Mouse (Mus musculus) hindbrain, embryonic 10.5 days (tissue): ENCODE measurements around the gene Bcl11a. TPM values are rescaled to one million over a fixed set of nuclear protein-coding genes. Genes with fewer than 3 reads are reported as not detected.
A peak's percentile ranks its signal among the peaks of the same experiment; 100 is the strongest.

Experiments
- DNase-seq: peaks from one replicate; pipeline ENCODE4 v3.0.0-alpha.2; 2017; ENCODE audit warnings: low spot score
- H3K27ac ChIP-seq: fragments of 300-500 bp; sonication (generic); 2 replicates; pipeline ENCODE4 v1.5.1; 2016; ENCODE audit warnings: mild to moderate bottlenecking, moderate library complexity
- H3K27me3 ChIP-seq: fragments of 300-500 bp; sonication (generic); 2 replicates; pipeline ENCODE4 v1.6.1; 2016; ENCODE audit warnings: mild to moderate bottlenecking; ENCODE audit not compliant: poor library complexity, insufficient read depth, severe bottlenecking
- H3K36me3 ChIP-seq: fragments of 300-500 bp; sonication (generic); 2 replicates; pipeline ENCODE4 v1.6.1; 2016; ENCODE audit warnings: mild to moderate bottlenecking, moderate library complexity
- H3K4me1 ChIP-seq: fragments of 300-500 bp; sonication (generic); replicated peaks from 2 replicates; pipeline ENCODE4 v1.6.1; 2016; ENCODE audit warnings: mild to moderate bottlenecking
- H3K4me3 ChIP-seq: fragments of 300-500 bp; sonication (generic); 2 replicates; pipeline ENCODE4 v1.5.1; 2016; ENCODE audit warnings: mild to moderate bottlenecking, moderate library complexity
- H3K9me3 ChIP-seq: fragments of 300-500 bp; sonication (generic); 2 replicates; pipeline ENCODE4 v1.6.1; 2016; ENCODE audit warnings: mild to moderate bottlenecking, moderate library complexity
- WGBS: fragments of 180-500 bp; shearing (Covaris S2); methylation state at CpG from one replicate; pipeline ENCODE4 v1.1.7; 2016; 5-methylcytosine and 5-hydroxymethylcytosine counted together
- polyA plus RNA-seq: library from polyadenylated mRNA; unstranded; fragments of >200 nt; fragmentation: Nextera tagmentation; extraction: Ambion mirVana; gene quantifications from 2 replicates; pipeline ENCODE4 v1.2.1, GENCODE M21; 2016

Bcl11a gene
- polyA plus RNA-seq, 1 experiment from 2014 or later, result 54.9 TPM

DNA sequence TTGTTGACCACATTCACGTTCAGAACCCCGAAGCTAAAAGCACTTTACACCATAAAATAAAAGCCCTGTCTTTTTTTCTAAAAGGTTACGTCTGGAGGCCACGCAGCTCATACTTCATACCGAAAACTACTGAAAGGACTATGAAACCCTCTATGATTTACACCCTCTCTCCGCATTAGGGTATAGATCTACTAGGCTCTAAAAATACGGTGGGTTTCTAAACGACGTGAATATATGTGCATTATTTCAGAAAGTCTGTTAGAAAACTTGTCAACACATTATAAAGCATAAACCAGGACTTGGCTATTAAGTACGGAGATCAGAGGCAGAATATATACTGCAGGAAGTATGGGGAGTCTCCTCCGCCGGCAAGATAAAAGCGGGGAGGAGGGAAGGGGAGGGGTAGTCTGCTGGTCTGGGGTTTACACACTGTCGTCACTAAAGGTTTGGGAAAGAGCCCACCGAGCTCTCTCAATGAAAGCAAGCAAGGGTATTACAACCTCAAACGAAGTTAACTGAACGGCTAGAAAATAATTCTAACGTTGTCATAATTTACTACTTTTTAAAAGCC lies 3.8 kb upstream of the Bcl11a start:
- H3K4me1 ChIP-seq, result peaks cover 39% of the 10 kb centered on the region
- H3K4me3 ChIP-seq, result peak overlapping the region; percentile 79
- WGBS, result under 1% methylated on average over 18 of the region's 18 CpGs
- H3K36me3 ChIP-seq, result no peaks in the 10 kb centered on the region
- peaks cover 55% of the 10 kb centered on the region for H3K27me3 ChIP-seq
- no peaks in the 10 kb centered on the region for H3K9me3 ChIP-seq
- H3K27ac ChIP-seq, result no peak overlapping the region
- DNase-seq, result peak; percentile 32

DNA sequence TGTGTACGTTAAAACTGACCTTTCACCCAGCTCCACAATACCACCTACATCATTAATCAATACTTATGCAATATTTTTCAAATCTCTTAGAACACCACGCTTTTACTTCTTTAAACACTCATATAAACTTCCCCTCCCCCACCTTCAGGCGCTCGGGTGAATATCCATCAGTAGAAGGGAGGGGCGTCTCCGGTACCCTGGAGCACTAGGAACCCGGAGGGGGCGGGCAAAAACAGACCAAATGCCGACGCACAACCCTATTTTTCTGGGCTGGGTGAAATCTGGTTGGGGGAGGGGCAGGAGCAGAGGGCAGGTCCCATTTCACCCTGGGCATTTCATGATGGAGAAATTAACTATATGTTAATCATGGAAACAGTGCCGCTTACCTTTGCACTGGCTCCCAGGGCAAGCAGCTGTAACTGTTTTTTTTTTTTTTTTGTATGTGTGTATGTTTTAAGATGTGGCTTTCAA lies 3.2 kb upstream of the Bcl11a start, which contains the start of gene A830031A19Rik:
Gene A830031A19Rik (minus strand): TSS at position 421 of the 471 bp plus-strand sequence.
- Histone ChIP-seq H3K27me3 (peaks cover 55% of the 10 kb centered on the region), H3K36me3 (no peaks in the 10 kb centered on the region), H3K4me1 (peaks cover 41% of the 10 kb centered on the region), H3K9me3 (no peaks in the 10 kb centered on the region), H3K27ac (peak within 1 kb of the TSS; percentile 95), H3K4me3 (peak within 1 kb of the TSS; percentile 79)
- WGBS, result under 1% methylated on average over 11 of the region's 11 CpGs
- peak; percentile 45 for DNase-seq

DNA sequence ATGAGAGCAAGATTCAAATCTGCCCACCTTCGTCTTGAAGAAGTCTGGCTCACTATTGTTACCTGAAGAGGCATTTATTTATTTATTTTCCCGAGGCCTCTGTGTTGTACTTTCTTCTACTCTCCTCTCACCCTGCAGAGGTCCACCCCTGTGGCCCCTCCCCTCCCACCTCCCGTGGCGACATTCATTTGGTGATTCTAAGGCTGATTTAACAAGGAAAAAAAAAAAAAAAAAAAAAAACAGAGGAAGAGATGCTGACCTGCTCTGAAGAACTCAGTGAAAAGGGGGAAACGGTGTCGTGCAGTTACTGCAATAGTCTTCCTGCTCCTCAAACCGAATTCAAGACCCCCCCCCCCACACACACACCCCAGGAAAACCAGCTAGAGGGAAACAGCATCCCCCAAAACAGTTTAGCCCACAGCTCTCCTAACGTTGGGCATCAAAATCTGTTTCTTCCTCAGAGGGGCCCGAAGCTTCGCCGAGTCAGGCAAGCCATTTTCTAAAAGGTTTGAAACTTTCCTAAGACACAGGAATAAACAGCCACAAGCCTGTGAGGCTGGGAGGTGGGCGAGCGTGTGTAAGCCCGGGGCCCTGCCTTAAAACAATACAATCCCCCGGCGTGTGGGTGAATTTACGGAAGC lies 2.2 kb upstream of the Bcl11a start:
- Histone ChIP-seq H3K4me1 (peaks cover 51% of the 10 kb centered on the region), H3K9me3 (no peaks in the 10 kb centered on the region)
- DNase-seq, result no peak

DNA sequence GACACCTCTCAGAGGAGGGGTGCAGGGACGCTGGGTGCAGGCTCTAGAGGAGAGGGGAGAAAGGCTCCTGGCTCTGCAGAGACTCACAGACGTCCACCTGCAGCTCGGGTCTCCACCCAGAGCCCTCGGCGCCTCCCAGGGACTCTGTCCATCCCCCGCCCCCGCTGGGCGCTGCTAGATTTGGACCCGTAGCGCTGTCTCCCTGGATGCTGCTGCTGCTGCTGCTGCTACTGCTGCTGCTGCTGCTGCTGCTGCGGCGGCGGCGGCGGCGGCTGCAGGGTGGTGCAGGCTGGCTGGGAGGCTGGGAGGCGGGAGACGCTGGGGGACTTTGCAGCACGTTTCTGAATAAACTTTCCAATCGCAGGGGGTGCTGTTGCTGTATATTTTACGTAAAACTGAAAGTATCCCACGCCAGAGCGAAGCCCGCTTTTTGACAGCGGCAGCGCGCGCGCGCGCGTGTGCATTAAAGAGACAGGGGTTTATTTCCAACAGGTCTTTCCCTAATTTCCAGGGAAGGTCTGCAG lies 1.7 kb upstream of the Bcl11a start:
- peak; percentile 79 for DNase-seq
- peaks cover 51% of the 10 kb centered on the region for H3K27me3 ChIP-seq
- peaks cover 56% of the 10 kb centered on the region for H3K4me1 ChIP-seq
- no peaks in the 10 kb centered on the region for H3K9me3 ChIP-seq
- peak overlapping the region; percentile 95 for H3K27ac ChIP-seq
- under 1% methylated on average over 32 of the region's 32 CpGs for WGBS
- no peaks in the 10 kb centered on the region for H3K36me3 ChIP-seq
- peak overlapping the region; percentile 79 for H3K4me3 ChIP-seq

More for the DNA sequence above, 2.2 kb upstream of the Bcl11a start:
- H3K4me3 ChIP-seq, result peak overlapping the region; percentile 79
- H3K36me3 ChIP-seq, result no peaks in the 10 kb centered on the region
- H3K27ac ChIP-seq, result peak overlapping the region; percentile 95
- WGBS, result under 1% methylated on average over 17 of the region's 17 CpGs
- H3K27me3 ChIP-seq, result peaks cover 54% of the 10 kb centered on the region

DNA sequence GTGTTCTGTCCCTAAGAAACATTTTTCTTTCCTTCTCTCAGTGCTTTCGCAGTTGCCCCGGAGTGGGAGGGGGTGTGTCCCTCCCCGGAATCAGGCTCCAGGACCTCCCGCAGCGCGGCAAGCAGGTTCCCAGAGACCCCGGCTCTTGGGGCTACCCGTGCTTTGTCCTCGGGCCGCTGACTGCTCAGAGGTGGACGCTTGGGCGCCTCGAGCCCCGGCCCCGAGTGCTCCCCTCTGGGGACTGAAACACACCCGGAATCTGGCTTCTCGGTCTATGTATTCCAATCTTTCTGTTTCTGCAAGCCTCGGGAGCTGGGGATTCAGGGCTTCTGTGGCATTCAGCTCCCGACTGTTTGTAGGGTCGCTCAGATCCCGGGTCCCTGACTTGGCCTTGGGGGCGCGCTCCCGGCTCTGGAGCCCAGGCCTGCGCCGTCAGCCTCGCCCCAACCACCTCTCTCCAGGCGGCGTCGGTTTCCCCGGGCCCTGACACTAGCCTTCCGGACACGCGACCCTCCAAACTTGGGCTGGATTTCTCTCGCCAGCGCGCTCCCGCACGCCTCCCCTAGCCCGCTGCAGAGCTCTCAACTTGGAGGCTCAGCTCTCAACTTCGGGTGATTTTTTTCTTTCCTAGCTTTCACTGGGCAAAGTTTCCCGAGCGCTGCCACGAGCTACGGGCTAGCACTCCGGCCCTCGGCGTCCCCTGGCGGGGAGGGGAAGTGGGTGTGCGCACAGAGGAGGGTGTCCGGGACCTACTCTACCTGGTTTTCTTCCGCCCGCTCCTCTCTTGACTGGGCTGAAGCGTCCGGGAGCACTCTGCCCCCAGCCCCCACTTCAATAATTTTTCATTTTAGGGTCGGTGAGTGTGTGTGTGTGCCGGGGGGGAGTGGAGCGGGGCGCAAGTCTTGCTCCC lies 780 bp upstream of the Bcl11a start:
- peak; percentile 79 for DNase-seq
- Histone ChIP-seq H3K9me3 (no peaks in the 10 kb centered on the region), H3K36me3 (no peaks in the 10 kb centered on the region), H3K27ac (peak overlapping the region; percentile 95), H3K4me1 (peaks cover 64% of the 10 kb centered on the region), H3K4me3 (peak overlapping the region; percentile 79), H3K27me3 (peaks cover 46% of the 10 kb centered on the region)
- under 1% methylated on average over 58 of the region's 59 CpGs for WGBS

DNA sequence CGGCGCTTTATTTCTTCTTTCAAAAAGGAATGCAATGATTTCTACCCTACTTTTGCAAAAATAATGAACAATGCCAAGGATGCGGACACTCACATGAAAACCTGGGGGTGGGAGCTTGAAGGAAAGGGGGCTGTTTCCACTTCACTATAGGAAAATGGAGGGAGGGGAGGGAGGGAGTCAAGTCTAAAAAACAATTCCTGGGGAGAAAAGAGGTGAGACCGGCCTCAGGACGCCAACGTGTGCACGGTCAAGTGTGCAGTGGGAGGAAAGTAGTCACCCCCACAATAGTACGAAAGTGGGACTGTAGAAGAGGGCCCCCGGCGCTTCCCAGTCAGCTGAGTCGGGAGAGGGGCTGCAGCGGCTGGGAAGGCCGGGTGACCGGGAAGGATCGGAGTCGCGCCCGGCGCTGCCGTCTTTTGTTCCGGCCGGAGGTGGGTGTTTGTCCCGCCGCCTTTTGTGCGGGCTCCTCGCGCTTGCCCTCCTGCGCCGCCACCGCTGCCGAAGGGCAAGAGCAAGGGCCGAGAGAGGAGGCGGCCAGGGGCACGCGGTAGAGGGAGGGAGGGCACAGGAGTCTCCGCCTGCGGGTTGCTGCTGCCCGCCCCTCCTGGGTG lies 955 bp downstream of the Bcl11a start:
- WGBS, result under 1% methylated on average over 38 of the region's 38 CpGs
- peaks cover 46% of the 10 kb centered on the region; the same call in 1 of the 2 replicates for H3K27me3 ChIP-seq
- peak overlapping the region; percentile 79 for H3K4me3 ChIP-seq
- H3K9me3 ChIP-seq, result no peaks in the 10 kb centered on the region
- H3K4me1 ChIP-seq, result peaks cover 71% of the 10 kb centered on the region
- H3K27ac ChIP-seq, result peak overlapping the region; percentile 95
- peak; percentile 74 for DNase-seq
- no peaks in the 10 kb centered on the region for H3K36me3 ChIP-seq

DNA sequence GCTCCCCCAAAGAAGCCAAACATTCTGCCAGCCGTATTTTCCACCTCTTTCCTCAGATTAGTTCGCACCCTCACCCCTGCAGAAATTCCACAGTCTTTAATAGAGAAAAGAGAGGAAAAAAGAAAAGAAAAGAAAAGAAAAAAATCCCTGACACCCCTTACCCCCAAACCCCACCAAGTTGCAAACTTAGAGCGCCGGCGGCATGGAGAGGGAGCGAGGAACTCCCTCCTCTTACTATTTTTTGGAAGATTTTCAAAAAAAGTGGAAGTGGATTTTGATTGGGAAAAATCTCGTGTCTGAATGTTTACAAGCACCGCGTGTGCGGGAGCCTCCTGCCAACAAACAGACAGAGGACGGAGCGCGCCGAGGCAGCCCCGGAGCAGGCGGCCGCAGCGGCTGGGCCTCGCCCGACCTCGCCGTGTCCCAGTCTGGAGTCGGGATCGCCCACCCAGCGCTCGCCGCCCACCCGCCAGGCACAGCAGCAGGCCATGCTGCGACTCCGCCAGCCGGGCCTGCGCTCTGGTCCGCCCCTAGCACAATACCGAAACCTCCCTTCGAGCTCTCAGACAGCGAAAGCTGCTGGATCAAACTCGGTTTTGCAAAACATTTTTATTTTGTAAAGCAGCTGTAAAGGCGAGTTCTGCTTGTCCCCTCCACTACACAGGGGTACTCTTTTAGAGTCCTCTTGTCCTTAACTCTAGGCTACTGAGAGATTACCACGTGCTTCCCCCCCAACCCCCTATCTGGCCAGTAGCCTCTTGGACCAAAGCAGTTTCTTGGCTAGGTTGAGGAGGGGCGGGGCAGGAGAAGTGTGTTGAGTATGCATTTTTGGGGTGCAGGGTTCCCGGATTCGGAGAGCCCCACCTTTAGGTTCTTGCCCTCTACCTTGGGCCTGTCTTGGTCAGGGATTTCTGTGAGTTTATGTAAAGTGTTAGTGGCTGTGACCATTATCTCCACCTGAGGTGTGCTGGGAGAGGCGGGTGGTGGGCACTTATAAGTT lies 1.8 kb downstream of the Bcl11a start:
- no peaks in the 10 kb centered on the region for H3K36me3 ChIP-seq
- H3K4me1 ChIP-seq, result peaks cover 62% of the 10 kb centered on the region
- H3K9me3 ChIP-seq, result no peaks in the 10 kb centered on the region
- H3K27ac ChIP-seq, result peak overlapping the region; percentile 95
- WGBS, result under 1% methylated on average over 43 of the region's 43 CpGs
- H3K4me3 ChIP-seq, result peak overlapping the region; percentile 79
- peaks cover 37% of the 10 kb centered on the region; the same call in 1 of the 2 replicates for H3K27me3 ChIP-seq
- peak; percentile 78 for DNase-seq

DNA sequence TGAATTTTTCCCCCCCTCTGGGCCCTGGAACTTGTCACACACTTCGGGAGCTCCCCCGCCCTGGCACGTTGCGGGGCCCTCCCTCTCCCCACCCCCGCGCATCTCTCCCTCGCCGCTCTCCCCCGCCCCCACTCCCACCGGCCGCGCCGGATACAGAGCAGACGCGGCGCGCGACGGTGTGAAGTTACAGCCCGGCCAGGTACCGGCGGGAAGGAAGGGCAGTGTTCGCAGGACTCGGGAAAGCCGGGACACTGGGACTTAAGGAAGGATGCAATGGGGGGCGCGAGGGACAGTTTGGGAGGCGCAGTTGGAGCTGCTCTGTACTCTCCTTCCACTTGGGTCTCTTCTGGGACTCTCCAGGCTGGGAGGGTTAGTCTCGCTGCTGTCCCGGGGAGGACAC lies 2.7 kb downstream of the Bcl11a start:
- WGBS, result under 1% methylated on average over 30 of the region's 30 CpGs
- H3K36me3 ChIP-seq, result peaks cover 4% of the 10 kb centered on the region
- peaks cover 54% of the 10 kb centered on the region for H3K4me1 ChIP-seq
- H3K27ac ChIP-seq, result peak overlapping the region; percentile 95
- H3K9me3 ChIP-seq, result no peaks in the 10 kb centered on the region
- H3K4me3 ChIP-seq, result peak overlapping the region; percentile 79
- peaks cover 34% of the 10 kb centered on the region; the same call in 1 of the 2 replicates for H3K27me3 ChIP-seq
- no peak for DNase-seq

DNA sequence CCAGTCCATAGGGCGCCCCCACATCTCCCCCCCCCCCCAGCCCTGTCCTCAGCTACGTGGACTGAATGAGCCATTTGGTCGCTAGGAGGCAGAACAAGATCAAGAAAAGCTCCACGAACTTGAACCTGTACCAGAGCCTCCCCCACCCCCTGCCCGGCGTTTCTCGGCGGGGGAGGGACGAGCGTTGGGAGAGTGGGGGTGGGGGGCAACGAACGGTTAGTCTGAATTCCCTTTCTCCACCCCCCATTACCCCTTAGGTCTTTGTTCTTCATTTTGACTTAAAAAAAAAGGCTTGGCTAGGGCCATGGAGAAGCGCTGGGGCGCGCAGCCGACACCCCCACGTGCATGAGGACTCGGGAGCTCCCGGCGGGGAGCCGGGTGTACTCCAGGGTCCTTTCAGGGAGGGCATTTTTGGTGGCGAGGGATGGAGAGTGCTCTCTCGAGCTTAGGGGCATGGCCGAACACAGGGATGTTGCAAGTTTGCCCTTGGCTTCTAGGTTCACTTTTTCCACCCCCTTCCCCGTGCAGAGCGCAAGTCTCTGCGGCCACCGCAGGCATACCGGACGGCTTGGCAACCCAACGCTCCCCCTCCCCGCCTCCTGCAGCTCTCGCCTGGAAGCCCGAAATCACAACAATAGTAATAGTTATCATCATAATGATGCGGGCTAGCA lies 3.3 kb downstream of the Bcl11a start:
- peak overlapping the region; percentile 79 for H3K4me3 ChIP-seq
- H3K27ac ChIP-seq, result peak overlapping the region; percentile 95
- peak; percentile 83 for DNase-seq
- WGBS, result under 1% methylated on average over 35 of the region's 35 CpGs
- H3K36me3 ChIP-seq, result peaks cover 10% of the 10 kb centered on the region
- peaks cover 47% of the 10 kb centered on the region for H3K4me1 ChIP-seq
- H3K27me3 ChIP-seq, result peaks cover 34% of the 10 kb centered on the region
- no peaks in the 10 kb centered on the region for H3K9me3 ChIP-seq

DNA sequence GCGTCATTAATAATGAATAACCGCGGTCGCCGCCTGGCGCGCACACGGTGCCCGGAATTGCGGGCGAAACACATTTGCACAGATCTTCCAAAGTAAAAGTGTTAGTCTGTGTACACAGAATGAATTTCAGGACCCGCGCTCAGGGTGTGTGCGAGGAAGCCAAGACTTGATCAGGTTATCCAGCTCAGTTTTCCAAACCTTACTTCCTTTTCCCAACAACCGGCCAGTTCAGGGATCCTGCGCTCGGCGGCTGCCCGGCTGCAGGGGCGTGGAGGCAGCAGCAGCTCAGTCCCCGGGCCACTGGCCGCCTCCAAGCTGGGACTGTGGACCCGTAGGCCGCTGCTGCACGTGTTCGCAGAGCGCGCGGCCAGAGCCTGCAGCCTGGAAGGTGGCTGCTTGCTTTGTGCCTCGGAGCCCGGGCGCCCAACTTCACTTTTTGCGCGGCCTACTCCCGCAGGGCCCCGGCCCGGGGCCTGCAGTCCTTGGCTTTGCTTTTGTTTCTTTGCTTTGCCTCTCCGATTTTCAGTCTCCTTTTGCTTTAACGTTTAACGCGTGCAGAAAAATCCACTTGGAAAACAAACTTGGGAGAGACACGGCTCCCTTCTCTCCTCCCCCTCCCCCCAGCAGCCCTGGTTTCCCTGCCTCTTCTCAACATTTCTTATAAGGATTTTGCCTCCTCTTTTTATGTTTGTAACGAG lies 4.0 kb downstream of the Bcl11a start:
- peaks cover 17% of the 10 kb centered on the region for H3K36me3 ChIP-seq
- peak overlapping the region; percentile 95 for H3K27ac ChIP-seq
- under 1% methylated on average over 43 of the region's 43 CpGs for WGBS
- H3K4me1 ChIP-seq, result peaks cover 47% of the 10 kb centered on the region
- no peaks in the 10 kb centered on the region for H3K9me3 ChIP-seq
- peak overlapping the region; percentile 79 for H3K4me3 ChIP-seq
- peaks cover 39% of the 10 kb centered on the region for H3K27me3 ChIP-seq
- no peak for DNase-seq
